Mouse (Mus musculus) bone marrow macrophage, adult 2 months (primary cell): ENCODE measurements at regions not wholly inside any gene's neighbourhood (a gene's known extent, or its start where the extent isn't known, plus 50 kb on each side); places are given as distances from the start of the nearest gene placed in this dataset.

Source experiments
- CTCF ChIP-seq: IDR thresholded peaks from 2 replicates; pipeline ENCODE4 v1.5.1; 2012; ENCODE audit warnings: low read depth, mild to moderate bottlenecking, low read length, moderate library complexity
- POLR2A ChIP-seq: IDR thresholded peaks from 2 replicates; pipeline ENCODE4 v1.6.1; 2012; ENCODE audit warnings: mild to moderate bottlenecking, low read depth, low read length, borderline replicate concordance

GRCm38 (mm10) chr12:107356974-107357373 is 131.5 kb upstream of the 3110018I06Rik start:
- no peak for TF ChIP-seq CTCF
- TF ChIP-seq POLR2A: no peak
